Comparison of ENCODE assay signal across 8 mouse cellular contexts in genomic region chr19:4169378-4169784, GRCm38 (mm10). TPM values are rescaled to one million over a fixed set of nuclear protein-coding genes. Genes with fewer than 3 reads are reported as not detected.
DNase-seq lines count a peak whose midpoint lies in the region; ATAC-seq and TF ChIP-seq lines count a peak whose summit lies in the region.

No protein-coding gene starts in this region.

- ATAC-seq in hematopoietic stem cell, adult 5-6 weeks (replicated peaks in 1 of 2; ENCODE audit: insufficient read depth in 1 of 2, low FRiP score in 2 of 2, low TSS enrichment in 1 of 2, low read depth in 1 of 2, poor library complexity in 2 of 2, severe bottlenecking in 2 of 2): peak; percentile 91
- ATAC-seq in lung, embryonic 16.5 days (ENCODE audit: low read depth): peak; percentile 96

- peak overlapping the region; percentile 71 to 85 for H3K4me3 ChIP-seq in MEL (ENCODE audit: control insufficient read depth in 1 of 2, insufficient read depth in 1 of 2, low read depth in 2 of 2, low read length in 2 of 2)
- peak overlapping the region; percentile 73 for H3K4me3 ChIP-seq in cerebellum, adult 2 months (replicated peaks; ENCODE audit: insufficient read depth, low read depth, low read length)
- H3K4me3 ChIP-seq in lung, embryonic 16.5 days (ENCODE audit: low read length): peak overlapping the region; percentile 49

- peak; percentile 70 to 88 for TF ChIP-seq POLR2A in MEL (IDR thresholded peaks at IDR 0.05; ENCODE audit: control insufficient read depth in 1 of 2, insufficient read depth in 1 of 2, low read depth in 1 of 2, low read length in 2 of 2, poor library complexity in 1 of 2)
- TF ChIP-seq POLR2A in cerebellum, adult 2 months (IDR thresholded peaks at IDR 0.05; ENCODE audit: borderline replicate concordance, insufficient read depth, low read length): peak; percentile 91

- H3K36me3 ChIP-seq in MEL (ENCODE audit: control insufficient read depth in 1 of 2, insufficient read depth in 2 of 2, low read length in 2 of 2): peaks cover 0 to 4% of the 10 kb centered on the region in 2 experiments; a peak in 2 of 4 replicates
- H3K36me3 ChIP-seq in lung, embryonic 16.5 days (ENCODE audit: control insufficient read depth, insufficient read depth, low read length): no peaks in the 10 kb centered on the region

- TF ChIP-seq RAD21 in MEL (IDR thresholded peaks at IDR 0.05; ENCODE audit: low read depth, low read length): peak; percentile 45

- no peaks in the 10 kb centered on the region for H3K9me3 ChIP-seq in MEL (replicated peaks; ENCODE audit: insufficient read depth, low read length)
- no peaks in the 10 kb centered on the region for H3K9me3 ChIP-seq in lung, embryonic 16.5 days (ENCODE audit: control insufficient read depth, low read length)

- H3K27ac ChIP-seq in MEL (ENCODE audit: control insufficient read depth, low read depth, low read length): peak overlapping the region; percentile 39
- peak overlapping the region; percentile 86 for H3K27ac ChIP-seq in cerebellum, adult 2 months (ENCODE audit: insufficient read depth, low read length)
- peak overlapping the region; percentile 77 for H3K27ac ChIP-seq in lung, embryonic 16.5 days (ENCODE audit: low read length)

- peak overlapping the region; percentile 70 for H3K4me2 ChIP-seq in lung, embryonic 16.5 days (ENCODE audit: low read depth, low read length)

- DNase-seq in MEL (ENCODE audit: low read depth, low spot score): peak; percentile 98
- peak; percentile 99 to 100 for DNase-seq in cerebellum, adult 2 months
- peak; percentile 98 for DNase-seq in forelimb bud, embryonic 11.5 days (ENCODE audit: low read depth, low spot score)
- peak; percentile 99 for DNase-seq in layer of hippocampus, adult 9-10 months (ENCODE audit: low spot score)
- peak; percentile 96 for DNase-seq in ovary, postnatal 10 days (ENCODE audit: low spot score)
- peak; percentile 99 for DNase-seq in thymus, postnatal 10 days (ENCODE audit: low spot score in 2 of 2)

- no peaks in the 10 kb centered on the region; the same call in 1 of the 2 replicates for H3K79me2 ChIP-seq in MEL (ENCODE audit: control insufficient read depth, insufficient read depth, low read length, poor library complexity)

- H3K9ac ChIP-seq in MEL (ENCODE audit: control insufficient read depth, low read depth, low read length, poor library complexity, severe bottlenecking): peak overlapping the region; percentile 89
- peak overlapping the region; percentile 82 for H3K9ac ChIP-seq in lung, embryonic 16.5 days (ENCODE audit: low read length)

- WGBS in cerebellum, adult 2 months: 1% methylated on average over 43 of the region's 43 CpGs
- WGBS in lung, embryonic 16.5 days: under 1% methylated on average over 43 of the region's 43 CpGs

- H3K4me1 ChIP-seq in MEL (ENCODE audit: control insufficient read depth in 1 of 2, insufficient read depth in 2 of 2, low read length in 2 of 2): peaks cover 0 to 8% of the 10 kb centered on the region in 2 experiments; a peak in 3 of 4 replicates
- H3K4me1 ChIP-seq in cerebellum, adult 2 months (ENCODE audit: control insufficient read depth, insufficient read depth, low read length): peaks cover 5% of the 10 kb centered on the region; the same call in 1 of the 2 replicates
- peaks cover 14% of the 10 kb centered on the region for H3K4me1 ChIP-seq in lung, embryonic 16.5 days (replicated peaks; ENCODE audit: control insufficient read depth, insufficient read depth, low read length)

- H3K27me3 ChIP-seq in MEL (ENCODE audit: control insufficient read depth in 1 of 2, insufficient read depth in 2 of 2, low read length in 2 of 2): no peaks in the 10 kb centered on the region
- no peaks in the 10 kb centered on the region for H3K27me3 ChIP-seq in cerebellum, adult 2 months (ENCODE audit: control insufficient read depth, insufficient read depth, low read length)
- H3K27me3 ChIP-seq in lung, embryonic 16.5 days (ENCODE audit: control insufficient read depth, insufficient read depth, low read depth, low read length): no peaks in the 10 kb centered on the region

- no peak for TF ChIP-seq EP300 in MEL (IDR thresholded peaks at IDR 0.05; ENCODE audit: low read depth in 1 of 2, low read length in 2 of 2)

- peak; percentile 38 to 95 (median 88); a peak in 5 of 6 replicates for TF ChIP-seq CTCF in MEL (IDR thresholded peaks at IDR 0.05 in 2 of 3, conservative IDR thresholded peaks at IDR 0.05 in 1 of 3; ENCODE audit: control insufficient read depth in 1 of 3, insufficient read depth in 1 of 3, low read depth in 2 of 3, low read length in 3 of 3, poor library complexity in 1 of 3, severe bottlenecking in 1 of 3)
- TF ChIP-seq CTCF in cerebellum, adult 2 months (IDR thresholded peaks at IDR 0.05; ENCODE audit: borderline replicate concordance, insufficient read depth, low read depth, low read length): peak; percentile 73

TF ChIP-seq in MEL, 35 proteins besides CTCF, POLR2A, EP300 and RAD21 (continues in another document):
- TF ChIP-seq ZMIZ1 (IDR thresholded peaks at IDR 0.05; ENCODE audit: low read depth, low read length) (peak; percentile 89), KAT2A (conservative IDR thresholded peaks at IDR 0.05; ENCODE audit: low read depth, low read length) (no peak), NELFE (IDR thresholded peaks at IDR 0.05; ENCODE audit: low read depth, low read length) (peak; percentile 83), UBTF (IDR thresholded peaks at IDR 0.05; ENCODE audit: borderline replicate concordance, insufficient read depth, low read depth, low read length) (no peak), SMC3 (IDR thresholded peaks at IDR 0.05; ENCODE audit: low read depth, low read length) (peak; percentile 81), POLR2AphosphoS2 (IDR thresholded peaks at IDR 0.05; ENCODE audit: low read length) (peak; percentile 61; the same call in 1 of the 2 replicates), TCF12 (IDR thresholded peaks at IDR 0.05; ENCODE audit: low read depth, low read length) (peak; percentile 36; the same call in 1 of the 2 replicates), JUND (IDR thresholded peaks at IDR 0.05; ENCODE audit: low read depth, low read length) (no peak), GATA1 (IDR thresholded peaks at IDR 0.05; ENCODE audit: low read depth, low read length) (no peak), MAZ (IDR thresholded peaks at IDR 0.05; ENCODE audit: low read depth, low read length) (peak; percentile 56; the same call in 1 of the 2 replicates), USF2 (IDR thresholded peaks at IDR 0.05; ENCODE audit: borderline replicate concordance in 1 of 2, insufficient read depth in 1 of 2, low read depth in 1 of 2, low read length in 2 of 2) (no peak), MYB (IDR thresholded peaks at IDR 0.05; ENCODE audit: low read depth, low read length) (no peak), RCOR1 (IDR thresholded peaks at IDR 0.05; ENCODE audit: low read depth, low read length) (no peak), USF1 (IDR thresholded peaks at IDR 0.05; ENCODE audit: low read depth, low read length) (no peak), POLR2AphosphoS5 (IDR thresholded peaks at IDR 0.05; ENCODE audit: borderline replicate concordance, low read depth, low read length) (no peak), ZNF384 (IDR thresholded peaks at IDR 0.05; ENCODE audit: low read depth, low read length) (no peak), BHLHE40 (IDR thresholded peaks at IDR 0.05; ENCODE audit: borderline replicate concordance, low read depth, low read length) (no peak), SIN3A (IDR thresholded peaks at IDR 0.05; ENCODE audit: low read length) (peak; percentile 83), TBP (IDR thresholded peaks at IDR 0.05; ENCODE audit: low read depth, low read length) (peak; percentile 48; the same call in 1 of the 2 replicates), ZKSCAN1 (IDR thresholded peaks at IDR 0.05; ENCODE audit: low read depth, low read length) (no peak)

RNA-seq across cellular contexts. Expression of gene Carns1, which starts 5.9 kb away (rescaled TPM):
- total RNA-seq in MEL (2012; rRNA removed): 0.39 and 0.81 TPM in 2 replicates
- under 1 TPM in 1 of 2 experiments, not detected in 1; 0.63 TPM for polyA plus RNA-seq in MEL (2012; ENCODE audit: insufficient read depth in 1 of 2, insufficient read length in 2 of 2, low read depth in 1 of 2, low replicate concordance in 2 of 2, missing spikeins in 1 of 2)
- polyA plus RNA-seq in cerebellum, adult 2 months (2012; rRNA removed): 25.8 and 31.2 TPM in 2 replicates
- total RNA-seq in hematopoietic stem cell, adult 5-6 weeks (2017): 11.2 and 16.2 TPM in 2 replicates
- polyA plus RNA-seq in lung, embryonic 16.5 days (2015; fragmentation: Nextera tagmentation; extraction: Ambion mirVana): 2.5 and 3.2 TPM in 2 replicates

RNA-seq across cellular contexts. Expression of gene Rps6kb2, which starts 6.2 kb away (rescaled TPM):
- 7.4 and 8.7 TPM in 2 replicates for total RNA-seq in MEL (2012; rRNA removed)
- 10 to 100 TPM in 1 of 2 experiments, not detected in 1; 19.8 TPM for polyA plus RNA-seq in MEL (2012; ENCODE audit: insufficient read depth in 1 of 2, insufficient read length in 2 of 2, low read depth in 1 of 2, low replicate concordance in 2 of 2, missing spikeins in 1 of 2)
- 93.6 and 95.0 TPM in 2 replicates for polyA plus RNA-seq in cerebellum, adult 2 months (2012; rRNA removed)
- total RNA-seq in hematopoietic stem cell, adult 5-6 weeks (2017): 16.2 and 18.8 TPM in 2 replicates
- polyA plus RNA-seq in lung, embryonic 16.5 days (2015; fragmentation: Nextera tagmentation; extraction: Ambion mirVana): 51.6 and 52.7 TPM in 2 replicates

RNA-seq across cellular contexts. Expression of gene Ptprcap, which starts 16.0 kb away (rescaled TPM):
- 75.7 and 80.3 TPM in 2 replicates for total RNA-seq in MEL (2012; rRNA removed)
- polyA plus RNA-seq in MEL (2012; ENCODE audit: insufficient read depth in 1 of 2, insufficient read length in 2 of 2, low read depth in 1 of 2, low replicate concordance in 2 of 2, missing spikeins in 1 of 2): 10 to 100 TPM in 1 of 2 experiments, not detected in 1; 67.9 TPM
- 0.98 and 1.2 TPM in 2 replicates for polyA plus RNA-seq in cerebellum, adult 2 months (2012; rRNA removed)
- 229 and 295 TPM in 2 replicates for total RNA-seq in hematopoietic stem cell, adult 5-6 weeks (2017)
- 4.6 and 14.2 TPM in 2 replicates for polyA plus RNA-seq in lung, embryonic 16.5 days (2015; fragmentation: Nextera tagmentation; extraction: Ambion mirVana)

RNA-seq across cellular contexts. Expression of gene Coro1b, which starts 21.0 kb away (rescaled TPM):
- 54.1 and 55.5 TPM in 2 replicates for total RNA-seq in MEL (2012; rRNA removed)
- 100 to 1,000 TPM in 1 of 2 experiments, not detected in 1; 111 TPM for polyA plus RNA-seq in MEL (2012; ENCODE audit: insufficient read depth in 1 of 2, insufficient read length in 2 of 2, low read depth in 1 of 2, low replicate concordance in 2 of 2, missing spikeins in 1 of 2)
- 240 and 294 TPM in 2 replicates for polyA plus RNA-seq in cerebellum, adult 2 months (2012; rRNA removed)
- total RNA-seq in hematopoietic stem cell, adult 5-6 weeks (2017): 66.9 and 109 TPM in 2 replicates
- 174 and 184 TPM in 2 replicates for polyA plus RNA-seq in lung, embryonic 16.5 days (2015; fragmentation: Nextera tagmentation; extraction: Ambion mirVana)

RNA-seq across cellular contexts. Expression of gene Tbc1d10c, which starts 21.7 kb away (rescaled TPM):
- 14.0 and 15.2 TPM in 2 replicates for total RNA-seq in MEL (2012; rRNA removed)
- polyA plus RNA-seq in MEL (2012; ENCODE audit: insufficient read depth in 1 of 2, insufficient read length in 2 of 2, low read depth in 1 of 2, low replicate concordance in 2 of 2, missing spikeins in 1 of 2): 10 to 100 TPM in 1 of 2 experiments, not detected in 1; 15.5 TPM
- 1.1 and 1.4 TPM in 2 replicates for polyA plus RNA-seq in cerebellum, adult 2 months (2012; rRNA removed)
- total RNA-seq in hematopoietic stem cell, adult 5-6 weeks (2017): 59.8 and 70.8 TPM in 2 replicates
- polyA plus RNA-seq in lung, embryonic 16.5 days (2015; fragmentation: Nextera tagmentation; extraction: Ambion mirVana): 4.0 and 7.0 TPM in 2 replicates

Comparison
In these comparisons a context has a peak if more than half of its experiments do, and no peak if none do; other contexts are left out.
1. Peak in every context shown above with its lines: DNase-seq, ATAC-seq, H3K4me3 ChIP-seq and H3K27ac ChIP-seq.